Mouse (Mus musculus) limb, embryonic 12.5 days (tissue): ENCODE results near the gene Elmo1. TPM values are rescaled to one million over a fixed set of nuclear protein-coding genes. Genes with fewer than 3 reads are reported as not detected.
A peak's percentile ranks its signal among the peaks of the same experiment; 100 is the strongest.

Experiments used
- ATAC-seq: fragments of 200-750 bp; cut with Nextera tagmentation; 2 replicates; pipeline ENCODE4 v1.8.0; 2017; ENCODE audit warnings: low read depth, moderate TSS enrichment; ENCODE audit not compliant: insufficient number of reproducible peaks, insufficient read depth, low FRiP score, low TSS enrichment
- H3K27ac ChIP-seq: fragments of 300-500 bp; sonication (generic); 2 replicates; pipeline ENCODE4 v1.5.1; 2016; ENCODE audit warnings: mild to moderate bottlenecking, moderate library complexity
- H3K27me3 ChIP-seq: fragments of 300-500 bp; sonication (generic); 2 replicates; pipeline ENCODE4 v1.6.1; 2016; ENCODE audit warnings: mild to moderate bottlenecking, moderate library complexity
- H3K36me3 ChIP-seq: fragments of 300-500 bp; sonication (generic); 2 replicates; pipeline ENCODE4 v1.6.1; 2016; ENCODE audit warnings: mild to moderate bottlenecking, moderate library complexity
- H3K4me1 ChIP-seq: fragments of 300-500 bp; sonication (generic); replicated peaks from 2 replicates; pipeline ENCODE4 v1.6.1; 2016
- H3K4me2 ChIP-seq: fragments of 300-500 bp; sonication (generic); 2 replicates; pipeline ENCODE4 v1.6.1; 2016; ENCODE audit warnings: mild to moderate bottlenecking, moderate library complexity
- H3K4me3 ChIP-seq: fragments of 300-500 bp; sonication (generic); replicated peaks from 2 replicates; pipeline ENCODE4 v1.5.1; 2016; ENCODE audit warnings: mild to moderate bottlenecking
- H3K9ac ChIP-seq: fragments of 300-500 bp; sonication (generic); replicated peaks from 2 replicates; pipeline ENCODE4 v1.6.1; 2016; ENCODE audit warnings: mild to moderate bottlenecking, moderate library complexity
- H3K9me3 ChIP-seq: fragments of 300-500 bp; sonication (generic); 2 replicates; pipeline ENCODE4 v1.6.1; 2016; ENCODE audit warnings: mild to moderate bottlenecking, moderate library complexity
- WGBS: fragments of 180-500 bp; shearing (Covaris S2); methylation state at CpG from one replicate; pipeline ENCODE4 v1.1.7; 2016; 5-methylcytosine and 5-hydroxymethylcytosine counted together
- polyA plus RNA-seq: library from polyadenylated mRNA; unstranded; fragments of >200 nt; fragmentation: Nextera tagmentation; extraction: Ambion mirVana; gene quantifications from 2 replicates; pipeline ENCODE4 v1.2.1, GENCODE M21; 2016

Elmo1 gene
- polyA plus RNA-seq, 1 experiment from 2014 or later: 8.3 TPM

- H3K9ac ChIP-seq: no peak overlapping the region
- H3K4me1 ChIP-seq: peaks cover 8% of the 10 kb centered on the region; the same call in 1 of the 2 replicates
- H3K4me2 ChIP-seq: no peak overlapping the region
- 42% methylated on average over 7 of the region's 7 CpGs for WGBS
- no peak overlapping the region for H3K27ac ChIP-seq
- no peaks in the 10 kb centered on the region for H3K9me3 ChIP-seq
- H3K4me3 ChIP-seq: no peak overlapping the region
- H3K36me3 ChIP-seq: no peaks in the 10 kb centered on the region
- ATAC-seq: peak; percentile 72; the same call in 1 of the 2 replicates
- H3K27me3 ChIP-seq: 0 out of 2 replicates have a peak, but pooled peaks cover 3% of the 10 kb centered on the region
Measured at GRCm38 (mm10) chr13:20288393-20288792, 198.0 kb downstream of the Elmo1 start.

- H3K27me3 ChIP-seq: 0 out of 2 replicates have a peak, but pooled peaks cover 3% of the 10 kb centered on the region
- H3K4me3 ChIP-seq: no peak overlapping the region
- H3K36me3 ChIP-seq: no peaks in the 10 kb centered on the region
- H3K27ac ChIP-seq: no peak overlapping the region
- H3K4me2 ChIP-seq: no peak overlapping the region
- H3K4me1 ChIP-seq: peaks cover 8% of the 10 kb centered on the region; the same call in 1 of the 2 replicates
- 64% methylated on average over 10 of the region's 10 CpGs for WGBS
- ATAC-seq: no peak
- no peaks in the 10 kb centered on the region for H3K9me3 ChIP-seq
- no peak overlapping the region for H3K9ac ChIP-seq
Measured at GRCm38 (mm10) chr13:20290412-20290811, 200.0 kb downstream of the Elmo1 start.

- 4% methylated on average over 5 of the region's 5 CpGs for WGBS
- Histone ChIP-seq H3K36me3 (no peaks in the 10 kb centered on the region), H3K9ac (no peak overlapping the region), H3K9me3 (no peaks in the 10 kb centered on the region), H3K4me3 (no peak overlapping the region), H3K4me1 (peaks cover 8% of the 10 kb centered on the region; the same call in 1 of the 2 replicates), H3K27me3 (no peaks in the 10 kb centered on the region), H3K4me2 (no peak overlapping the region), H3K27ac (no peak overlapping the region)
- no peak for ATAC-seq
Measured at GRCm38 (mm10) chr13:20292348-20292747, 202.0 kb downstream of the Elmo1 start.

- Histone ChIP-seq H3K9ac (no peak overlapping the region), H3K27ac (no peak overlapping the region), H3K27me3 (no peaks in the 10 kb centered on the region), H3K36me3 (no peaks in the 10 kb centered on the region), H3K4me1 (no peaks in the 10 kb centered on the region), H3K4me2 (no peak overlapping the region), H3K4me3 (no peak overlapping the region), H3K9me3 (no peaks in the 10 kb centered on the region)
- no peak for ATAC-seq
- WGBS: 84% methylated on average over 16 of the region's 16 CpGs
Measured at GRCm38 (mm10) chr13:20295278-20295970, 205.0 kb downstream of the Elmo1 start.

- H3K4me3 ChIP-seq: no peak overlapping the region
- H3K27me3 ChIP-seq: no peaks in the 10 kb centered on the region
- no peak overlapping the region for H3K9ac ChIP-seq
- no peak for ATAC-seq
- no peaks in the 10 kb centered on the region for H3K9me3 ChIP-seq
- no peak overlapping the region for H3K4me2 ChIP-seq
- no peaks in the 10 kb centered on the region for H3K4me1 ChIP-seq
- 17% methylated on average over 3 of the region's 3 CpGs for WGBS
- no peaks in the 10 kb centered on the region for H3K36me3 ChIP-seq
- no peak overlapping the region for H3K27ac ChIP-seq
Measured at GRCm38 (mm10) chr13:20297841-20298240, 207.4 kb downstream of the Elmo1 start.

- Histone ChIP-seq H3K27me3 (no peaks in the 10 kb centered on the region), H3K4me3 (no peak overlapping the region), H3K9ac (no peak overlapping the region), H3K4me2 (no peak overlapping the region), H3K27ac (no peak overlapping the region), H3K36me3 (no peaks in the 10 kb centered on the region), H3K9me3 (no peaks in the 10 kb centered on the region), H3K4me1 (no peaks in the 10 kb centered on the region)
- no peak for ATAC-seq
- WGBS: 65% methylated on average over 3 of the region's 3 CpGs
Measured at GRCm38 (mm10) chr13:20299424-20299823, 209.0 kb downstream of the Elmo1 start.

- ATAC-seq: no peak
- Histone ChIP-seq H3K27ac (no peak overlapping the region), H3K36me3 (no peaks in the 10 kb centered on the region), H3K4me3 (no peak overlapping the region), H3K4me1 (no peaks in the 10 kb centered on the region), H3K9ac (no peak overlapping the region), H3K27me3 (no peaks in the 10 kb centered on the region), H3K4me2 (no peak overlapping the region), H3K9me3 (no peaks in the 10 kb centered on the region)
- WGBS: 90% methylated on average over 3 of the region's 3 CpGs
Measured at GRCm38 (mm10) chr13:20300052-20300564, 209.7 kb downstream of the Elmo1 start.

GRCm38 (mm10) chr13:20300626-20301025 is 210.2 kb downstream of the Elmo1 start:
- WGBS: 79% methylated on average over 3 of the region's 3 CpGs
- no peak for ATAC-seq
- Histone ChIP-seq H3K4me2 (no peak overlapping the region), H3K4me3 (no peak overlapping the region), H3K4me1 (no peaks in the 10 kb centered on the region), H3K36me3 (no peaks in the 10 kb centered on the region), H3K27me3 (no peaks in the 10 kb centered on the region), H3K9me3 (no peaks in the 10 kb centered on the region), H3K9ac (no peak overlapping the region), H3K27ac (no peak overlapping the region)

GRCm38 (mm10) chr13:20301760-20302159 is 211.4 kb downstream of the Elmo1 start:
- no peaks in the 10 kb centered on the region for H3K4me1 ChIP-seq
- H3K9me3 ChIP-seq: no peaks in the 10 kb centered on the region
- no peak overlapping the region for H3K9ac ChIP-seq
- H3K4me3 ChIP-seq: no peak overlapping the region
- no peak overlapping the region for H3K4me2 ChIP-seq
- no peaks in the 10 kb centered on the region for H3K36me3 ChIP-seq
- WGBS: 94% methylated on average over 7 of the region's 7 CpGs
- H3K27ac ChIP-seq: no peak overlapping the region
- ATAC-seq: no peak
- H3K27me3 ChIP-seq: no peaks in the 10 kb centered on the region

GRCm38 (mm10) chr13:20305621-20306020 is 215.2 kb downstream of the Elmo1 start:
- no peak overlapping the region for H3K27ac ChIP-seq
- H3K4me1 ChIP-seq: no peaks in the 10 kb centered on the region
- H3K9ac ChIP-seq: no peak overlapping the region
- WGBS: 71% methylated on average over 4 of the region's 4 CpGs
- no peaks in the 10 kb centered on the region for H3K27me3 ChIP-seq
- H3K36me3 ChIP-seq: no peaks in the 10 kb centered on the region
- ATAC-seq: no peak
- H3K9me3 ChIP-seq: no peaks in the 10 kb centered on the region
- no peak overlapping the region for H3K4me2 ChIP-seq
- H3K4me3 ChIP-seq: no peak overlapping the region

GRCm38 (mm10) chr13:20306180-20307177 is 216.1 kb downstream of the Elmo1 start:
- no peak for ATAC-seq
- H3K9ac ChIP-seq: no peak overlapping the region
- no peak overlapping the region for H3K27ac ChIP-seq
- H3K4me2 ChIP-seq: no peak overlapping the region
- H3K4me3 ChIP-seq: no peak overlapping the region
- no peaks in the 10 kb centered on the region for H3K27me3 ChIP-seq
- H3K36me3 ChIP-seq: no peaks in the 10 kb centered on the region
- H3K9me3 ChIP-seq: no peaks in the 10 kb centered on the region
- no peaks in the 10 kb centered on the region for H3K4me1 ChIP-seq
- WGBS: 70% methylated on average over 5 of the region's 5 CpGs
